Mouse (Mus musculus): ENCODE results near the gene Chad.

Chad gene

GRCm38 (mm10) chr11:94566534-94566933 lies 1.7 kb downstream of the Chad start:
- no peak for DNase-seq (ENCODE audit: low spot score)

GRCm38 (mm10) chr11:94567326-94567725 lies 2.5 kb downstream of the Chad start:
- no peak for DNase-seq (ENCODE audit: low spot score)

GRCm38 (mm10) chr11:94570612-94571011 lies 5.8 kb downstream of the Chad start:
- no peak for DNase-seq (ENCODE audit: low spot score)

GRCm38 (mm10) chr11:94571850-94572249 lies 7.0 kb downstream of the Chad start:
- DNase-seq (ENCODE audit: low spot score): no peak

GRCm38 (mm10) chr11:94574560-94574959 lies 9.7 kb downstream of the Chad start:
- DNase-seq (ENCODE audit: low spot score): no peak

- DNase-seq (ENCODE audit: low spot score): no peak
Observed at GRCm38 (mm10) chr11:94575036-94575435, 10.2 kb downstream of the Chad start.

- no peak for DNase-seq (ENCODE audit: low spot score)
Observed at GRCm38 (mm10) chr11:94576361-94576760, 11.5 kb downstream of the Chad start.

GRCm38 (mm10) chr11:94580111-94580740 lies 15.4 kb downstream of the Chad start:
- DNase-seq (ENCODE audit: low spot score): no peak

GRCm38 (mm10) chr11:94585091-94585490 lies 20.2 kb downstream of the Chad start:
- DNase-seq (ENCODE audit: low spot score): no peak

- no peak for DNase-seq (ENCODE audit: low spot score)
Observed at GRCm38 (mm10) chr11:94587511-94587910, 22.7 kb downstream of the Chad start.

- DNase-seq (ENCODE audit: low spot score): peak; percentile 29
Observed at GRCm38 (mm10) chr11:94596311-94596852, 31.5 kb downstream of the Chad start.

GRCm38 (mm10) chr11:94597319-94597718 lies 32.5 kb downstream of the Chad start:
- no peak for DNase-seq (ENCODE audit: low spot score)

- no peak for DNase-seq (ENCODE audit: low spot score)
Observed at GRCm38 (mm10) chr11:94598437-94599120, 33.7 kb downstream of the Chad start.

- DNase-seq (ENCODE audit: low spot score): no peak
Observed at GRCm38 (mm10) chr11:94600447-94600846, 35.6 kb downstream of the Chad start.

GRCm38 (mm10) chr11:94601321-94602281 lies 36.8 kb downstream of the Chad start, which contains the start of gene Acsf2:
Gene Acsf2 (minus strand): TSS chr11:94601871.
- DNase-seq (ENCODE audit: low spot score): peak; percentile 52

GRCm38 (mm10) chr11:94602356-94602955 lies 37.6 kb downstream of the Chad start:
- no peak for DNase-seq (ENCODE audit: low spot score)

GRCm38 (mm10) chr11:94610744-94611740 lies 46.2 kb downstream of the Chad start:
- DNase-seq (ENCODE audit: low spot score): no peak

GRCm38 (mm10) chr11:94614603-94615002 lies 49.8 kb downstream of the Chad start:
- no peak for DNase-seq (ENCODE audit: low spot score)

GRCm38 (mm10) chr11:94615494-94615893 lies 50.6 kb downstream of the Chad start:
- DNase-seq (ENCODE audit: low spot score): no peak

- DNase-seq (ENCODE audit: low spot score): no peak
Observed at GRCm38 (mm10) chr11:94617646-94618045, 52.8 kb downstream of the Chad start.
